Mouse (Mus musculus) lung, embryonic 16.5 days (tissue): ENCODE measurements at regions not wholly inside any gene's neighbourhood (a gene's known extent, or its start where the extent isn't known, plus 50 kb on each side); places are given as distances from the start of the nearest gene placed in this dataset.
"Not testable (repeated sequence)": the region's sequence is repeated elsewhere in the genome, so short reads cannot be mapped to it uniquely, and the experiment has no call there.

ENCODE experiments used
- ATAC-seq: fragments of 200-750 bp; cut with Nextera tagmentation; 2 replicates; pipeline ENCODE4 v1.8.0; 2017; ENCODE audit warnings: low read depth, mild to moderate bottlenecking, moderate library complexity
- H3K27ac ChIP-seq: fragments of 300-500 bp; sonication (generic); 2 replicates; pipeline ENCODE4 v1.5.1; 2014; ENCODE audit warnings: mild to moderate bottlenecking, control low read depth, low read length
- H3K27me3 ChIP-seq: fragments of 300-500 bp; sonication (generic); 2 replicates; pipeline ENCODE4 v1.6.1; 2014; ENCODE audit warnings: low read depth, low read length, mixed read lengths; ENCODE audit not compliant: control insufficient read depth, insufficient read depth
- H3K36me3 ChIP-seq: fragments of 300-500 bp; sonication (generic); 2 replicates; pipeline ENCODE4 v1.6.1; 2014; ENCODE audit warnings: low read length; ENCODE audit not compliant: control insufficient read depth, insufficient read depth
- H3K4me1 ChIP-seq: fragments of 300-500 bp; sonication (generic); replicated peaks from 2 replicates; pipeline ENCODE4 v1.6.1; 2014; ENCODE audit warnings: low read length, mixed read lengths; ENCODE audit not compliant: control insufficient read depth, insufficient read depth
- H3K4me2 ChIP-seq: fragments of 300-500 bp; sonication (generic); 2 replicates; pipeline ENCODE4 v1.6.1; 2014; ENCODE audit warnings: low read depth, low read length, control low read depth
- H3K4me3 ChIP-seq: fragments of 300-500 bp; sonication (generic); 2 replicates; pipeline ENCODE4 v1.5.1; 2014; ENCODE audit warnings: mild to moderate bottlenecking, low read length, control low read depth
- H3K9ac ChIP-seq: fragments of 300-500 bp; sonication (generic); 2 replicates; pipeline ENCODE4 v1.6.1; 2014; ENCODE audit warnings: low read length, control low read depth
- H3K9me3 ChIP-seq: fragments of 300-500 bp; sonication (generic); 2 replicates; pipeline ENCODE4 v1.6.1; 2016; ENCODE audit warnings: low read length; ENCODE audit not compliant: control insufficient read depth
- WGBS: fragments of 180-500 bp; shearing (Covaris S2); extraction: QIAGEN DNeasy Blood & Tissue Kit; methylation state at CpG from one replicate; pipeline ENCODE4 v1.1.7; 2014; 5-methylcytosine and 5-hydroxymethylcytosine counted together

DNA sequence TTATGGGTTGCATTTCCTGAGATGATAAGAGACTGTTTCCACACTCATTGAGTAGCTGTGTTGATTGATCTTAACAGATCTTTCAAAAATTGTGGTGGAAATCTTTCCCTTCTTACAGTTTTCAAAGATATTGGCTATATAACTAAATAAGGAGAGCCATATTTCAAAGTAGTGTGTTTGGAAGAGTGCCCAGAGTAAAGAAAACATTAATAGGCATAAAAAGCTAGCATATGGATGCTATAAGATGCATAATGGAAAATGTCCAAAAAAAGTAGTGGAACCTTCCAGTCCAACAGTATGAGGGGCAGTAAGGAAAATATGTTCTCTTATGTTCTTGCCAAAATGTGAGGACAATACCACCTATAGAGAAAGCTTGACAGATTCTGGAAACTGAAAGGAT is 137.2 kb upstream of the Speer3 start:
- Histone ChIP-seq H3K36me3 (no peaks in the 10 kb centered on the region), H3K27me3 (no peaks in the 10 kb centered on the region), H3K9ac (no peak overlapping the region), H3K9me3 (0 out of 2 replicates have a peak, but pooled peaks cover 2% of the 10 kb centered on the region), H3K4me3 (no peak overlapping the region), H3K4me1 (no peaks in the 10 kb centered on the region), H3K4me2 (no peak overlapping the region), H3K27ac (no peak overlapping the region)
- ATAC-seq = peak; percentile 28; the same call in 1 of the 2 replicates

DNA sequence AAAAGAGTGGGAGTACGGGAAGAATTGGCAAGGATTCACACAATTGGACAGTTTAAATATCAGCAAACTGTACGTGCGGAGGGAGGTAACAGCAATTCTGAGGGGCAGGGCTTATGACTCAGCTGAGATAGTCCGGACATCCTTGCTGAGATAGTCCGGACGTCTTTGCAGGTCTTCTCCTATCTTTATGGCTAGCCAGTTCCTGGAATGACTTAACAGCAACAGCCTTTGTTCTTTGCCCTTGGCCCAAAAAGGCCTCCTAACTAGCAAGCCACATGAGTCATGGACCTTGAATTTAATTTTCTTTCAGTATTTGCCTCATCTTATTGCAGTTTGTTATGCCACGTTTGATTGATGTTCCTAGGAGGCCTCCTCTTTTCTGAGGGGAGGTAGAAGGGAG is 133.1 kb upstream of the Speer3 start:
- not testable (repeated sequence) for ATAC-seq, H3K27me3 ChIP-seq, H3K9me3 ChIP-seq, H3K27ac ChIP-seq, H3K4me1 ChIP-seq, H3K9ac ChIP-seq, H3K4me2 ChIP-seq, H3K36me3 ChIP-seq, H3K4me3 ChIP-seq
- 85% methylated on average over 7 of the region's 7 CpGs for WGBS

DNA sequence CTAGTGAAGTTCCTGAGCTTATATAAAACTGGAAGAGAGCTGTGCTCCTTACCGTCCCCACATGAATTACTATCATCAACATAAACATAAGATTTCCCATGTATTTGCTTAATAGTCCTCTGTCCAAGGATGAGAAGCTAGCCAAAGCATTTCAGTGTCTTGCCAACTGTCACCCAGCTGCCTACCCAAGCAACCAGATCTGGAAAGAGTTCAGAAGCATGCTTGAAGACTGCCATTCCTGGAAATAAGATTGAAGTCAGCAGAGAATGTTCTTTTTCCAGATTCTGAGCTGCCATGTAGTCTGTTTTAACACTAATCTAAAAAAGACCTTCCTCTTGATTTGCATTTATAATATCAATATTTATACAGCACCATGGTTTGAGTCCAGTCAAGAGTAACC is 131.9 kb upstream of the Speer3 start:
- Histone ChIP-seq H3K9me3 (0 out of 2 replicates have a peak, but pooled peaks cover 2% of the 10 kb centered on the region), H3K9ac (no peak overlapping the region), H3K36me3 (no peaks in the 10 kb centered on the region), H3K27ac (no peak overlapping the region), H3K4me1 (no peaks in the 10 kb centered on the region), H3K4me2 (no peak overlapping the region), H3K27me3 (no peaks in the 10 kb centered on the region), H3K4me3 (no peak overlapping the region)
- 38% methylated on average over 1 of the region's 1 CpGs for WGBS
- no peak for ATAC-seq

DNA sequence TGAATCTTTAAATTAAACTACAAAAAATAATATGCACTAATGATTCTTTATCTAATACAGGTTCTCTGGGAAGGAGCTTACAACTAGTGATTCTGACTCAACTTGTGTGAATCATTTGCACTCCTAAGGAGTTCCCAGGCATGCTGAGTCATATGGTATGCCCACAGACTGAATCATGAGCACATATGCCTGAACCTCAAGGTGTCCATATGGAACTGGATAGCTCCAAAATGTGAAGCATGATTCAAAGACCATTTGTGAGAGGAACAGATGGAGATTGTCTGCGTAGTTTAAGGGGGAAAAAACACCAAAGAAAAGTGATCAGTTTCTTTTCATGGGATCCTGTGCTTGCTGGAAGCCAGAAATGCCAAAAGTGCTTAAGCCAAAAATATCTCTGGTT is 124.0 kb upstream of the Speer3 start:
- Histone ChIP-seq H3K9ac (no peak overlapping the region), H3K27me3 (no peaks in the 10 kb centered on the region), H3K9me3 (no peaks in the 10 kb centered on the region), H3K4me1 (no peaks in the 10 kb centered on the region), H3K36me3 (no peaks in the 10 kb centered on the region), H3K4me2 (no peak overlapping the region), H3K4me3 (no peak overlapping the region), H3K27ac (no peak overlapping the region)
- ATAC-seq = no peak
- WGBS = 75% methylated on average over 1 of the region's 1 CpGs

DNA sequence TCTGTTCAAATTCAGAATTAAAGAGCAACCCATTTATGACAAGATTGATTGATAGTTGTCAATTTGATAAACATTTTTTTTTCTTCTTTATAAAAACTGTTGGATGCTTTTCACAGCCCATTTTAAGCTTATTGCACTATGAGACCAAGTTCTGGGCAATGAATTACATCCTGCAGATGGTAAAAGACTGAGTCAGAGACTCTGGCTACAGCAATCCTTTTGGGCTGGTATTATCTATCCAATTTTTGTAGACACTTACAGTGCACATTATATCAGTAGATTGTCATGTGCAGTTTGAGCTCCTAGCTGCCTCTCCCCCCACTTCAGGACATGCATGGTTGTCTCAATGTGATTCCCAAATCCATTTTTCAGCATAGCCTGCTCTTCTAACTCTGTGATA is 122.6 kb upstream of the Speer3 start:
- H3K27ac ChIP-seq = no peak overlapping the region
- H3K9ac ChIP-seq = no peak overlapping the region
- H3K27me3 ChIP-seq = no peaks in the 10 kb centered on the region
- no peak for ATAC-seq
- H3K4me3 ChIP-seq = no peak overlapping the region
- H3K9me3 ChIP-seq = no peaks in the 10 kb centered on the region
- H3K36me3 ChIP-seq = no peaks in the 10 kb centered on the region
- H3K4me1 ChIP-seq = no peaks in the 10 kb centered on the region
- no peak overlapping the region for H3K4me2 ChIP-seq

DNA sequence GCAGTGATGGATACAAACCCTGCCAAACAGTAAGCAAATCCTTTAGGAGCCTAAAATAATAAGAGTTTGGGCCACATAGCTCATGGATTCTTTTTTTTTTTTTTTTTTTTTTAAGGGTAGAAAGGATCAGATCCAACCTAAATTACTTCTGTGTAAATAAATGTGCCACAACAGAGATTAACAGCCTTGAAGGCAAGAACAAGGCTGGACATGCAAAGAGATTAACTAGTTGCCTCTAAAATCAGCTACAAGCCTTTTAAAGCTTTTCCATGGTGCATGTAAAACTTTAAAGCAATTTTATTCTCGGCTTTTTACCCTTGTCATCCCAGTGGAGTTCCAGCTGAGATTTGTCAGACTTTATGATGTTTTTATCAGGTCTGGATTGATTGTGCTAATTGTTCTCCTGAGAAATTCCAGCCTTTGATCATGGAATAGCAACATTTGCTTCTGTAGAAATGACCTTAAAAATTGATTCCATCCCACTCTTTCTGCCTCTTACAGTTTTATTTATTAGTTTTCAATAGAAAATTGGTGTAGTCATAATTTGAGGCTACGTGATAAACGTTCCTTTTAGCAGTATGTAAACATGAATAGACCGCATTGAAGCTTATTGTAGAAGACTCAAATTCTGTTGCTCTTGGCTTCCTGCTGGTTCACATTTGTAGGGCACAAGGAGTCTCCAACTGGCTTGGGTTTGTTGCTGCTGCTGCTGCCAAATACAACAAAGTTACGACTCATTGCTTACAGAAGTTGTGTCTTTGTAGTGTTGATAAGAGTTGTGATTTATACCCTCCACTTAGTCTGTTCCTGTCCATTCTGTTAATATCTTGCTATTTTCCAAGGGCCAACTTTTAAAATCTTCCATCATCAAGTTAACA is 100.3 kb upstream of the Speer3 start:
- H3K27ac ChIP-seq = no peak overlapping the region
- ATAC-seq = no peak
- H3K9ac ChIP-seq = no peak overlapping the region
- no peak overlapping the region for H3K4me3 ChIP-seq
- H3K4me2 ChIP-seq = no peak overlapping the region
- H3K4me1 ChIP-seq = no peaks in the 10 kb centered on the region
- no peaks in the 10 kb centered on the region for H3K36me3 ChIP-seq
- WGBS = 37% methylated on average over 5 of the region's 5 CpGs
- no peaks in the 10 kb centered on the region for H3K27me3 ChIP-seq
- H3K9me3 ChIP-seq = no peaks in the 10 kb centered on the region

DNA sequence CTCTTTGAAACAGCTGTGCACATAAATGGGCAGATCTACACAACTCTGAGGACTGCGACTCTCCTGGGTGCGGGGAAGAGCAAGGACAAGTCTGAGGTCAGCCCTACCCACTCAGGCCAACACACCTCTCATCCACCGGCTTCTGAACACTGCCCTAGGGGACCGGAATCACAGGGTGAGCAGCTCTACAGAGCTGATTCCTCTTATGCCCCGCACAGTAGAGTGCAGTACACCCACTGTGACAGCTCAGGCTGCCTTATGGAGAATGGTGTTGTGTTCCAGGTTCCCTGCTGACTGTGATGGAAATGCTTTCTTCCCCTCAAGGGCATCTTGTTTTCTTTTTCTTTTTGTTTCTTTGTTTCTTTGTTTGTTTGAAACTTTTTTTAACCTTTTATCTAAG is 96.6 kb upstream of the Speer3 start:
- Histone ChIP-seq H3K4me1 (no peaks in the 10 kb centered on the region), H3K4me2 (no peak overlapping the region), H3K36me3 (no peaks in the 10 kb centered on the region), H3K4me3 (no peak overlapping the region), H3K27ac (no peak overlapping the region), H3K9me3 (no peaks in the 10 kb centered on the region), H3K9ac (no peak overlapping the region), H3K27me3 (no peaks in the 10 kb centered on the region)
- 31% methylated on average over 5 of the region's 5 CpGs for WGBS
- no peak for ATAC-seq
